Mouse (Mus musculus) heart, adult 2 months (tissue): ENCODE measurements around the gene Fryl.

ENCODE experiments used
- CTCF ChIP-seq: fragments of 200-600 bp; IDR thresholded peaks from 2 replicates; pipeline ENCODE4 v1.8.1; 2022; ENCODE audit warnings: antibody characterized with exemption, mild to moderate bottlenecking, moderate library complexity
- EP300 ChIP-seq: fragments of 200-500 bp; IDR thresholded peaks from 2 replicates; pipeline ENCODE4 v1.6.1; 2011; ENCODE audit warnings: low read depth, low read length, control low read depth; ENCODE audit not compliant: insufficient read depth
- POLR2A ChIP-seq: fragments of 200-500 bp; IDR thresholded peaks from 2 replicates; pipeline ENCODE4 v1.6.1; 2011; ENCODE audit warnings: mild to moderate bottlenecking, low read depth, low read length, control low read depth; ENCODE audit not compliant: insufficient read depth

DNA sequence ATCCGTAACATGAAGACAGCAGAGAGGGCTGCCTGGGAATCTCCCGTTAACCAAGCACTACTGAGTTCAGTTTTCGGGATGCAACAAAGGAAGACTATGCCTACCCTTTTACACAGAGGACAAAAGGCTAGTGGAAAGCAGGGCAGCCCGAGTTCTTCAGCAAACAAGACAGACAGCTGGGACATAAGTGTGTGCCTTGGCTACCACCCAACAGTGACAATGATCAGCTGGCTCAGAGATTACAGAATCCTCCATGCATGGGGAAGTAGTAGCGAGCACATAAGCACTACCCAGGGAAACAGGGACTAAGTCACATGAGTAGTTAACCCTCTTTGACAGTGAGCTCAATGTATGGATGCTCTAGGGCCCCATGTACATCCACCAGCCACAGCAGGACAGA is 126.5 kb downstream of the Fryl start:
- TF ChIP-seq POLR2A (no peak), EP300 (no peak), CTCF (no peak)
